Comparison of ENCODE assay signal across 11 mouse cellular contexts in the genomic region with DNA sequence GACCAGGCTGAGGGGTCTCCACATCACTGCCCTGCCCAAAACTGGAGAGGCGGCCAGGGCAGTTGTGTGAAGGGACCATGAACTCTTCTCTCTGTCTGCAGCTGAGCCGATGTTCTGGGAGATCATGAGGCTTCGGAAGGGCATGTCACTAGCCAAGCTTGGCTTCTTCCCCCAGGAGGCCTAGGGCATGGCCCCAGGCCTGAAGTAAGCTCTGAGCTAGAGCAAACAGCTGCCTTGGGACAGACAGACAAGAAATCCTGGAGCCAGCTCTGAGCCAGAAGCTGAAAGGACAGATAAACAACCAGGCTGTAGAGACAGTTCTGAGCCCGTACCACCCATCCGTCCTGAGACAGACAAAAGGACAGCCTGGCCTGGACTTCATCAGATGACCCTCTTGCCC. TPM values are rescaled to one million over a fixed set of nuclear protein-coding genes. Genes with fewer than 3 reads are reported as not detected.
DNase-seq lines count a peak whose midpoint lies in the region; ATAC-seq lines count a peak whose summit lies in the region.
"Had no signal": no experiment of that assay in that cellular context is flagged by ENCODE, and none has a peak within 500 bp of the region (broad histone marks: within the 10 kb centered on the region; RNA-seq: fewer than 3 reads in every experiment).

No protein-coding gene starts in this region.

- H3K27me3 ChIP-seq in hindbrain, embryonic 10.5 days (ENCODE audit: insufficient read depth, poor library complexity, severe bottlenecking) = peaks cover 7% of the 10 kb centered on the region
- H3K27me3 ChIP-seq in hindbrain, embryonic 11.5 days (ENCODE audit: control insufficient read depth, insufficient read depth, low read length) = no peaks in the 10 kb centered on the region
- no peaks in the 10 kb centered on the region for H3K27me3 ChIP-seq in lung, embryonic 16.5 days (ENCODE audit: control insufficient read depth, insufficient read depth, low read depth, low read length)
- H3K27me3 ChIP-seq: neural tube, embryonic 15.5 days had no signal

- 0 out of 2 replicates have a peak, but pooled peaks cover 2% of the 10 kb centered on the region for H3K36me3 ChIP-seq in hindbrain, embryonic 10.5 days
- H3K36me3 ChIP-seq in hindbrain, embryonic 11.5 days (ENCODE audit: control insufficient read depth, insufficient read depth, low read length) = no peaks in the 10 kb centered on the region
- H3K36me3 ChIP-seq in lung, embryonic 16.5 days (ENCODE audit: control insufficient read depth, insufficient read depth, low read length) = peaks cover 4% of the 10 kb centered on the region
- H3K36me3 ChIP-seq: neural tube, embryonic 15.5 days had no signal

- no peak for ATAC-seq in CD4-positive, CD25-positive, alpha-beta regulatory T cell, adult 4 months
- no peak; the same call in 1 of the 2 replicates for ATAC-seq in hindbrain, embryonic 11.5 days (ENCODE audit: low FRiP score)
- ATAC-seq in lung, embryonic 16.5 days (ENCODE audit: low read depth) = no peak

- peaks cover 14% of the 10 kb centered on the region for H3K4me1 ChIP-seq in hindbrain, embryonic 10.5 days (replicated peaks)
- no peaks in the 10 kb centered on the region for H3K4me1 ChIP-seq in hindbrain, embryonic 11.5 days (replicated peaks; ENCODE audit: control insufficient read depth, insufficient read depth, low read length)
- peaks cover 36% of the 10 kb centered on the region for H3K4me1 ChIP-seq in lung, embryonic 16.5 days (replicated peaks; ENCODE audit: control insufficient read depth, insufficient read depth, low read length)

- no peaks in the 10 kb centered on the region for H3K9me3 ChIP-seq in hindbrain, embryonic 10.5 days
- no peaks in the 10 kb centered on the region for H3K9me3 ChIP-seq in hindbrain, embryonic 11.5 days (ENCODE audit: control insufficient read depth, low read length)
- H3K9me3 ChIP-seq in lung, embryonic 16.5 days (ENCODE audit: control insufficient read depth, low read length) = no peaks in the 10 kb centered on the region
- H3K9me3 ChIP-seq: liver, embryonic 15.5 days; neural tube, embryonic 15.5 days had no signal

- 82% methylated on average over 5 of the region's 5 CpGs for WGBS in hindbrain, embryonic 10.5 days
- WGBS in hindbrain, embryonic 11.5 days = 80% methylated on average over 5 of the region's 5 CpGs
- WGBS in lung, embryonic 16.5 days = 84% methylated on average over 5 of the region's 5 CpGs

- H3K9ac ChIP-seq in hindbrain, embryonic 11.5 days (ENCODE audit: low read depth, low read length) = no peak overlapping the region
- H3K9ac ChIP-seq in lung, embryonic 16.5 days (ENCODE audit: low read length) = 0 out of 2 replicates have a peak overlapping the region, but pooled peaks have one; percentile 2
- H3K9ac ChIP-seq: liver, embryonic 15.5 days; neural tube, embryonic 15.5 days had no signal

- peak; percentile 4 for DNase-seq in CD4-positive, CD25-positive, alpha-beta regulatory T cell, adult 2 months (ENCODE audit: low read depth, low spot score)
- DNase-seq in hindbrain, embryonic 10.5 days (ENCODE audit: low spot score) = no peak
- DNase-seq in hindbrain, embryonic 11.5 days (ENCODE audit: low spot score) = no peak
- DNase-seq in lung, postnatal 10 days = no peak
- peak; percentile 82 for DNase-seq in adipocyte (ENCODE audit: low spot score)

- H3K4me3 ChIP-seq in hindbrain, embryonic 10.5 days = no peak overlapping the region
- H3K4me3 ChIP-seq in hindbrain, embryonic 11.5 days (ENCODE audit: low read depth, low read length) = no peak overlapping the region
- H3K4me3 ChIP-seq in lung, embryonic 16.5 days (ENCODE audit: low read length) = no peak overlapping the region
- H3K4me3 ChIP-seq: heart, adult 2 months; layer of hippocampus, adult 2 months; liver, embryonic 15.5 days; neural tube, embryonic 15.5 days had no signal

- H3K4me2 ChIP-seq in hindbrain, embryonic 11.5 days (replicated peaks; ENCODE audit: low read depth, low read length) = no peak overlapping the region
- H3K4me2 ChIP-seq in lung, embryonic 16.5 days (ENCODE audit: low read depth, low read length) = no peak overlapping the region
- H3K4me2 ChIP-seq: liver, embryonic 15.5 days; neural tube, embryonic 15.5 days had no signal

- 0 out of 2 replicates have a peak overlapping the region, but pooled peaks have one; percentile 40 for H3K27ac ChIP-seq in hindbrain, embryonic 10.5 days
- H3K27ac ChIP-seq in hindbrain, embryonic 11.5 days (ENCODE audit: low read depth, low read length) = no peak overlapping the region
- no peak overlapping the region for H3K27ac ChIP-seq in lung, embryonic 16.5 days (ENCODE audit: low read length)
- H3K27ac ChIP-seq: heart, adult 2 months; layer of hippocampus, adult 2 months; liver, embryonic 15.5 days; neural tube, embryonic 15.5 days had no signal

RNA-seq across cellular contexts. Expression of gene Fads3, which starts 7.0 kb away (rescaled TPM):
- polyA plus RNA-seq in CD4-positive, CD25-positive, alpha-beta regulatory T cell, adult 4 months (2017; shearing (Covaris generic)) = not detected
- 6.7 and 8.1 TPM in 2 replicates for polyA plus RNA-seq in hindbrain, embryonic 10.5 days (2016; fragmentation: Nextera tagmentation; extraction: Ambion mirVana)
- 5.7 and 5.8 TPM in 2 replicates for polyA plus RNA-seq in hindbrain, embryonic 11.5 days (2014; fragmentation: Nextera tagmentation; extraction: Ambion mirVana)
- polyA plus RNA-seq in lung, embryonic 16.5 days (2015; fragmentation: Nextera tagmentation; extraction: Ambion mirVana) = 72.0 and 76.0 TPM in 2 replicates

RNA-seq across cellular contexts. Expression of gene Rab3il1, which starts 32.9 kb away (rescaled TPM):
- not detected for polyA plus RNA-seq in CD4-positive, CD25-positive, alpha-beta regulatory T cell, adult 4 months (2017; shearing (Covaris generic))
- 39.7 and 39.8 TPM in 2 replicates for polyA plus RNA-seq in hindbrain, embryonic 10.5 days (2016; fragmentation: Nextera tagmentation; extraction: Ambion mirVana)
- polyA plus RNA-seq in hindbrain, embryonic 11.5 days (2014; fragmentation: Nextera tagmentation; extraction: Ambion mirVana) = 35.7 and 35.9 TPM in 2 replicates
- polyA plus RNA-seq in lung, embryonic 16.5 days (2015; fragmentation: Nextera tagmentation; extraction: Ambion mirVana) = 30.3 and 33.0 TPM in 2 replicates

RNA-seq across cellular contexts. Expression of gene Best1, which starts 32.9 kb away (rescaled TPM):
- polyA plus RNA-seq in CD4-positive, CD25-positive, alpha-beta regulatory T cell, adult 4 months (2017; shearing (Covaris generic)) = under 1 TPM; 0.29 to 0.31 TPM
- 1.8 TPM in 2 replicates for polyA plus RNA-seq in hindbrain, embryonic 10.5 days (2016; fragmentation: Nextera tagmentation; extraction: Ambion mirVana)
- 0.91 and 1.1 TPM in 2 replicates for polyA plus RNA-seq in hindbrain, embryonic 11.5 days (2014; fragmentation: Nextera tagmentation; extraction: Ambion mirVana)
- 1.1 and 1.4 TPM in 2 replicates for polyA plus RNA-seq in lung, embryonic 16.5 days (2015; fragmentation: Nextera tagmentation; extraction: Ambion mirVana)

RNA-seq across cellular contexts. Expression of gene Fth1, which starts 54.0 kb away (rescaled TPM):
- 1,000 to 10,000 TPM; 2,170 to 2,387 TPM for polyA plus RNA-seq in CD4-positive, CD25-positive, alpha-beta regulatory T cell, adult 4 months (2017; shearing (Covaris generic))
- polyA plus RNA-seq in hindbrain, embryonic 10.5 days (2016; fragmentation: Nextera tagmentation; extraction: Ambion mirVana) = 1,451 and 1,593 TPM in 2 replicates
- 1,301 and 1,416 TPM in 2 replicates for polyA plus RNA-seq in hindbrain, embryonic 11.5 days (2014; fragmentation: Nextera tagmentation; extraction: Ambion mirVana)
- 1,957 and 1,991 TPM in 2 replicates for polyA plus RNA-seq in lung, embryonic 16.5 days (2015; fragmentation: Nextera tagmentation; extraction: Ambion mirVana)

Comparison
In these comparisons a context has a peak if more than half of its experiments do, and no peak if none do; other contexts are left out.
1. DNase-seq: peak in CD4-positive, CD25-positive, alpha-beta regulatory T cell, adult 2 months (single experiment) and adipocyte (single experiment); none in hindbrain, embryonic 10.5 days (single experiment), hindbrain, embryonic 11.5 days (single experiment) and lung, postnatal 10 days (single experiment).
2. RNA of gene Rab3il1, which starts 32.9 kb away (polyA plus RNA-seq): 39.7 to 39.8 TPM in hindbrain, embryonic 10.5 days, 35.7 to 35.9 TPM in hindbrain, embryonic 11.5 days and 30.3 to 33.0 TPM in lung, embryonic 16.5 days; not detected in CD4-positive, CD25-positive, alpha-beta regulatory T cell, adult 4 months; every median in the first group is over 10 times any median in the second.